Mouse (Mus musculus) layer of hippocampus, postnatal 10 days (tissue): ENCODE measurements at regions not wholly inside any gene's neighbourhood (a gene's known extent, or its start where the extent isn't known, plus 50 kb on each side); places are given as distances from the start of the nearest gene placed in this dataset.
A peak's percentile ranks its signal among the peaks of the same experiment; 100 is the strongest.

ENCODE experiments used
- DNase-seq, 2 experiments: peaks; one replicate each; pipeline ENCODE4 v3.0.0; 2021; ENCODE audit warnings: low spot score in 2 of 2

- peak; percentile 22 to 23 for DNase-seq
Observed at GRCm38 (mm10) chr2:68799993-68800740, 61.1 kb upstream of the Cers6 start.

- no peak for DNase-seq
Observed at GRCm38 (mm10) chr2:68804117-68804516, 57.1 kb upstream of the Cers6 start.

DNA sequence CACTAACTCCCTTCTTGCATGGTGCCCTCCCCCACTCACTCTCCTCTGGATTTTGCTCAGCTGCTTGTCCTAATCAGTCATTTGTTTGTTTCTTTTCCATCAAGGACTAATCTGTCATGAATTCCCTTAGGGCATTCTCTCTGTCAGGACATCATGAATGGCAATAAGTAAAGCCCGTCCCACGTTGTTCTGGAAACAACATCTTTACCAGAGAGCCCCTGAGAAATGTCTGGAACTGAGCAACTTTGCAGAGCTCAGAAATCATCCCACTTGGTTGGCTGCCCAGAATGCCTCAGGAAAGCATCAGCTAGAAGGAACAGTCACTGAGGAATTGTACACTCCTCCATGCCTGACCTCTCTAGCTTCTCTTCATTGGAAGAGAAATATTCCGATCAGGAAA lies 55.4 kb upstream of the Cers6 start:
- DNase-seq, result no peak

DNA sequence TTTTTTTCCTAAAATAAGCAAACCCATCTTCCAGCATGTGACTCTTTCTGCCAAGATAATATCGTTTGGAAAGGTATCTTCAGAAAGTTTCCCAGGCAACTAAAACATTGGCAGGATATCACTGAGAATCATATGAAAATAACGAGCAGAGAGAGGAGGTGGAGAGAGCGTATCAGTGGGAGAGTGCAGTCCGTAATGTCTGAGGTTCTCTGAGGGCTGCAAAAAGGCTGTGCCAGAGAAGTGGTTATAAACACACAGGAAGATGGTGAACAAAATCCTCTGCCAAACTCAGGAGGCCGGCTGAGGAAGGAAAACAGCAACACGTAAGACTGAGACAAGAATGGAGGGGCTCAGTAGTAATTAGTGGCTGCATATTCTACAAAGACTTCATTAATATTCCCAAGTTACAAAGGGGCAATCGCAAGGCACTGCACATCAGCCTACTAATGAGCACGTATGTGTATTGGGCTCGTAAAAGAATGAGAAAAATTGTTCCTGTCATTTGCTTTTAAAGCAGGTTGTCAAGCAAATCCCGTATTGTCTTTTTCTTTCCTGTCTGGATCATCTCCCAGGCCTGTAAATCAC lies 54.8 kb upstream of the Cers6 start:
- no peak for DNase-seq
